Mouse (Mus musculus) left cerebral cortex, adult 6 months (tissue): ENCODE results near the gene Mmp13. TPM values are rescaled to one million over a fixed set of nuclear protein-coding genes. Genes with fewer than 3 reads are reported as not detected.

Source experiments
- long read RNA-seq, 2 experiments: library from polyadenylated mRNA; unstranded; transcript quantifications; one replicate each; pipeline ENCODE4 v2.0.0; 2019 to 2020
- polyA plus RNA-seq: library from polyadenylated mRNA; unstranded; fragments of <200 nt; fragmentation: Nextera tagmentation; gene quantifications from 2 replicates; pipeline ENCODE4 v1.2.3, GENCODE M21; 2021

The Mmp13 gene
- not detected in 2 replicates for polyA plus RNA-seq
- long read RNA-seq, experiment 1 = 0 reads
- long read RNA-seq, experiment 2 = 0 reads

DNA sequence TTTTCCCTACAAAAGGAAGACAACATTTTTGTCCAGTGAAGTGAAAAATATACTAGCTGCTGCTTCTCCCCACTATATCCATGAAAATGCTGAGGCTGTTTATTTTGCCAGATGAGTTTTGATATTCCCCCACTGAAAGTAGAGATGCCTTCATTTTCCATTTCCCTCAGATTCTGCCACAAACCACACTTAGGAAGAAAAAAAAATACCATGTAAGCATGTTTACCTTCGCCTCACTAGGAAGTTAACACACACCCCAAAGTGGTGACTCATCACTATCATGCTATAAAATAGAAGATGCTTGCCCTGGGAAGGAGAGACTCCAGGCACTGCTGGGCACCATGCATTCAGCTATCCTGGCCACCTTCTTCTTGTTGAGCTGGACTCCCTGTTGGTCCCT is at the start of gene Mmp13:
TSS of gene Mmp13 (plus strand) at position 301 of the 400 bp plus-strand sequence.

Other genes starting within 250 kb of the Mmp13 start
- 4.8 and 5.8 TPM in 2 replicates for gene Dync2h1, start 88.1 kb upstream of the Mmp13 start, polyA plus RNA-seq
- 21.4 and 75.5 TPM in 2 replicates for gene Dcun1d5, start 88.0 kb upstream of the Mmp13 start, polyA plus RNA-seq
- gene Mmp12, start 71.9 kb downstream of the Mmp13 start, polyA plus RNA-seq = 0.13 TPM in 1 of 2 replicates, not detected in the other
- not detected in 2 replicates for gene Mmp1b, start 115.5 kb downstream of the Mmp13 start, polyA plus RNA-seq
- gene Mmp3, start 173.3 kb downstream of the Mmp13 start, polyA plus RNA-seq = not detected in 2 replicates
- gene Mmp10, start 229.8 kb downstream of the Mmp13 start, polyA plus RNA-seq = not detected in 2 replicates